Mouse (Mus musculus) WW6 (cell line): Measurements from ENCODE around the gene Gzmm.
A peak's percentile ranks its signal among the peaks of the same experiment; 100 is the strongest.

ENCODE experiments used
- DNase-seq: peaks from one replicate; pipeline ENCODE4 v3.0.0-alpha.2; 2013; ENCODE audit warnings: low read depth, low spot score

The Gzmm gene

GRCm38 (mm10) chr10:79680606-79681495 is 8.0 kb upstream of the Gzmm start:
- DNase-seq, result no peak

- peak; percentile 97 for DNase-seq
These were observed 7.1 kb upstream of the Gzmm start, which contains the start of gene Cdc34 for GRCm38 (mm10) chr10:79681591-79682245. Gene Cdc34, plus strand, starts transcription at chr10:79682195.

- DNase-seq, result no peak
These were observed 6.3 kb upstream of the Gzmm start for GRCm38 (mm10) chr10:79682551-79682915.

- no peak for DNase-seq
These were observed 5.8 kb upstream of the Gzmm start for GRCm38 (mm10) chr10:79682916-79683582.

- no peak for DNase-seq
These were observed 4.8 kb upstream of the Gzmm start for GRCm38 (mm10) chr10:79683726-79684640.

GRCm38 (mm10) chr10:79684770-79685600 is 3.8 kb upstream of the Gzmm start:
- DNase-seq, result no peak

- DNase-seq, result no peak
These were observed 2.6 kb upstream of the Gzmm start for GRCm38 (mm10) chr10:79686219-79686618.

GRCm38 (mm10) chr10:79686691-79687090 is 2.1 kb upstream of the Gzmm start:
- DNase-seq, result no peak

GRCm38 (mm10) chr10:79687513-79687912 is 1.3 kb upstream of the Gzmm start:
- DNase-seq, result no peak

GRCm38 (mm10) chr10:79689178-79689577 is 358 bp downstream of the Gzmm start:
- no peak for DNase-seq

- DNase-seq, result no peak
These were observed 3.2 kb downstream of the Gzmm start for GRCm38 (mm10) chr10:79691986-79692548.

GRCm38 (mm10) chr10:79693580-79694378 is 5.0 kb downstream of the Gzmm start:
- DNase-seq, result no peak

- no peak for DNase-seq
These were observed 5.5 kb downstream of the Gzmm start for GRCm38 (mm10) chr10:79694379-79694655.

- DNase-seq, result peak; percentile 48
These were observed 6.7 kb downstream of the Gzmm start for GRCm38 (mm10) chr10:79695231-79696128.

- no peak for DNase-seq
These were observed 7.4 kb downstream of the Gzmm start for GRCm38 (mm10) chr10:79696129-79696651.

GRCm38 (mm10) chr10:79697916-79698315 is 9.1 kb downstream of the Gzmm start:
- DNase-seq, result no peak

- DNase-seq, result no peak
These were observed 9.6 kb downstream of the Gzmm start for GRCm38 (mm10) chr10:79698459-79698858.

GRCm38 (mm10) chr10:79700676-79701075 is 11.9 kb downstream of the Gzmm start:
- DNase-seq, result no peak
